ENCODE assay signal across 8 mouse cellular contexts in genomic region chr4:84675974-84676315, GRCm38 (mm10). TPM values are rescaled to one million over a fixed set of nuclear protein-coding genes. Genes with fewer than 3 reads are reported as not detected.
DNase-seq lines count a peak whose midpoint lies in the region; ATAC-seq and TF ChIP-seq lines count a peak whose summit lies in the region.

No protein-coding gene starts in this region.

- TF ChIP-seq EP300 in stomach, postnatal 0 days (optimal IDR thresholded peaks at IDR 0.05), result no peak

- no peak overlapping the region for H3K27ac ChIP-seq in cerebellum, adult 2 months (ENCODE audit: insufficient read depth, low read length)
- H3K27ac ChIP-seq in liver, embryonic 13.5 days, result no peak overlapping the region
- H3K27ac ChIP-seq in stomach, postnatal 0 days (replicated peaks), result peak overlapping the region; percentile 93

- no peak for TF ChIP-seq POLR2A in cerebellum, adult 2 months (IDR thresholded peaks at IDR 0.05; ENCODE audit: borderline replicate concordance, insufficient read depth, low read length)

- no peaks in the 10 kb centered on the region for H3K9me3 ChIP-seq in liver, embryonic 13.5 days (replicated peaks)
- H3K9me3 ChIP-seq in stomach, postnatal 0 days (ENCODE audit: control insufficient read depth, low read length), result no peaks in the 10 kb centered on the region

- H3K27me3 ChIP-seq in cerebellum, adult 2 months (ENCODE audit: control insufficient read depth, insufficient read depth, low read length), result peaks cover 9% of the 10 kb centered on the region; the same call in 1 of the 2 replicates
- H3K27me3 ChIP-seq in liver, embryonic 13.5 days, result peaks cover 76% of the 10 kb centered on the region
- H3K27me3 ChIP-seq in stomach, postnatal 0 days (ENCODE audit: control insufficient read depth, insufficient read depth, low read length), result no peaks in the 10 kb centered on the region

- H3K4me1 ChIP-seq in cerebellum, adult 2 months (ENCODE audit: control insufficient read depth, insufficient read depth, low read length), result no peaks in the 10 kb centered on the region
- no peaks in the 10 kb centered on the region for H3K4me1 ChIP-seq in liver, embryonic 13.5 days (replicated peaks)
- 0 out of 2 replicates have a peak, but pooled peaks cover 2% of the 10 kb centered on the region for H3K4me1 ChIP-seq in stomach, postnatal 0 days (replicated peaks; ENCODE audit: control insufficient read depth, insufficient read depth)

- TF ChIP-seq CTCF in cerebellum, adult 2 months (IDR thresholded peaks at IDR 0.05; ENCODE audit: borderline replicate concordance, insufficient read depth, low read depth, low read length), result no peak
- no peak for TF ChIP-seq CTCF in stomach, postnatal 0 days (IDR thresholded peaks at IDR 0.05; ENCODE audit: low read depth)

- H3K4me3 ChIP-seq in cerebellum, adult 2 months (replicated peaks; ENCODE audit: insufficient read depth, low read depth, low read length), result peak overlapping the region; percentile 9
- H3K4me3 ChIP-seq in liver, embryonic 13.5 days (replicated peaks), result peak overlapping the region; percentile 53
- peak overlapping the region; percentile 72 for H3K4me3 ChIP-seq in stomach, postnatal 0 days (ENCODE audit: low read depth, low read length)

- peak overlapping the region; percentile 66 for H3K4me2 ChIP-seq in liver, embryonic 13.5 days
- peak overlapping the region; percentile 86 for H3K4me2 ChIP-seq in stomach, postnatal 0 days (replicated peaks; ENCODE audit: low read depth)

- no peaks in the 10 kb centered on the region for H3K36me3 ChIP-seq in liver, embryonic 13.5 days
- H3K36me3 ChIP-seq in stomach, postnatal 0 days (ENCODE audit: control insufficient read depth, insufficient read depth, low read length), result no peaks in the 10 kb centered on the region

- no peak for ATAC-seq in liver, embryonic 13.5 days (ENCODE audit: low read depth)
- peak; percentile 23; the same call in 1 of the 2 replicates for ATAC-seq in stomach, postnatal 0 days (ENCODE audit: low FRiP score, low TSS enrichment)

- no peak for DNase-seq in cerebellum, adult 2 months
- no peak for DNase-seq in cerebellum, postnatal 14 days
- DNase-seq in retina, postnatal 1 day, result peak; percentile 65
- DNase-seq in retina, embryonic 14.5 days (ENCODE audit: low spot score), result no peak
- no peak for DNase-seq in liver, embryonic 13.5 days
- no peak for DNase-seq in stomach, postnatal 0 days (ENCODE audit: low spot score)
- DNase-seq in right cerebral cortex, postnatal 4 days, result no peak
- no peak for DNase-seq in right cerebral cortex, adult 2 months (ENCODE audit: low spot score in 2 of 2)

- 3% methylated on average over 19 of the region's 19 CpGs for WGBS in cerebellum, adult 2 months
- WGBS in liver, embryonic 13.5 days (ENCODE audit: insufficient replicate concordance), result under 1% methylated on average over 19 of the region's 19 CpGs
- under 1% methylated on average over 19 of the region's 19 CpGs for WGBS in stomach, postnatal 0 days

- no peak overlapping the region for H3K9ac ChIP-seq in liver, embryonic 13.5 days
- H3K9ac ChIP-seq in stomach, postnatal 0 days (ENCODE audit: low read length), result peak overlapping the region; percentile 78

RNA-seq across cellular contexts. Expression of gene Bnc2, which starts 0.9 kb away (rescaled TPM):
- polyA plus RNA-seq in cerebellum, adult 2 months (2012; rRNA removed), result 0.71 and 0.82 TPM in 2 replicates
- polyA plus RNA-seq in liver, embryonic 13.5 days (2015; fragmentation: Nextera tagmentation; extraction: Ambion mirVana), result 0.74 and 0.83 TPM in 2 replicates
- polyA plus RNA-seq in stomach, postnatal 0 days (2015; fragmentation: Nextera tagmentation; extraction: Ambion mirVana), result 5.8 and 6.9 TPM in 2 replicates

Comparison
In these comparisons a context has a peak if more than half of its experiments do, and no peak if none do; other contexts are left out.
1. H3K4me3 ChIP-seq: peak in every context shown above with its lines; median percentile 72 in stomach, postnatal 0 days; 53 in liver, embryonic 13.5 days; 9 in cerebellum, adult 2 months.